Mouse (Mus musculus) liver, postnatal 0 days (tissue): ENCODE results near the gene Atp13a3.

ENCODE experiments used
- CTCF ChIP-seq: sonication (generic); IDR thresholded peaks from 2 replicates; pipeline ENCODE4 v1.5.1; 2016; ENCODE audit warnings: antibody characterized with exemption, low read depth
- EP300 ChIP-seq: IDR thresholded peaks from 2 replicates; pipeline ENCODE4 v1.6.1; 2016; ENCODE audit warnings: antibody characterized with exemption, low read depth, mild to moderate bottlenecking

DNA sequence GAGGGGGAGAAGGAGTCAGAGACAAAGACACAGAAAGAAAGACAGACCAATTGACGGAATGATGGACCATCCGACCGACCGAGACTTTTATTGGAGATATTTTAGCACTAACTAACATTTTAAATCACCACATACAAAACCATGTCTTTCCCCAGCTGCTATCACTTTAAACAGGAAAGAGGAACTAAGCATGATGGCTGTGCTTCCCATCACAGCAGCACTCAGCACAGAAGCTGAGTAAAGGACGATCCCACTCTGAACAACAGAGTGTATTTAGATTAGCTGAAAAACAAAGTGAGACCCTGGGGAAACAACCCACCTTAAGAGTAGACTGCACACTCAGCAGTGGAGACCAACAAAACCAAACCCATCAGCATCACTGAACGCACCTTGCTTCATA is 41.2 kb downstream of the Atp13a3 start:
- no peak for TF ChIP-seq CTCF
- no peak for TF ChIP-seq EP300
